Mouse (Mus musculus) embryonic facial prominence, embryonic 12.5 days (tissue): ENCODE results near the gene Sbk3. TPM values are rescaled to one million over a fixed set of nuclear protein-coding genes. Genes with fewer than 3 reads are reported as not detected.
A peak's percentile ranks its signal among the peaks of the same experiment; 100 is the strongest.

ENCODE experiments used
- ATAC-seq: fragments of 200-750 bp; cut with Nextera tagmentation; 2 replicates; pipeline ENCODE4 v1.8.0; 2017; ENCODE audit not compliant: insufficient number of reproducible peaks, insufficient read depth, low FRiP score, low TSS enrichment
- H3K27ac ChIP-seq: fragments of 300-500 bp; sonication (generic); 2 replicates; pipeline ENCODE4 v1.5.1; 2016; ENCODE audit warnings: mild to moderate bottlenecking
- H3K27me3 ChIP-seq: fragments of 300-500 bp; sonication (generic); 2 replicates; pipeline ENCODE4 v1.6.1; 2016; ENCODE audit warnings: mild to moderate bottlenecking, moderate library complexity
- H3K36me3 ChIP-seq: fragments of 300-500 bp; sonication (generic); 2 replicates; pipeline ENCODE4 v1.6.1; 2016; ENCODE audit warnings: mild to moderate bottlenecking
- H3K4me1 ChIP-seq: fragments of 300-500 bp; sonication (generic); 2 replicates; pipeline ENCODE4 v1.6.1; 2016
- H3K4me2 ChIP-seq: fragments of 300-500 bp; sonication (generic); replicated peaks from 2 replicates; pipeline ENCODE4 v1.6.1; 2016; ENCODE audit warnings: mild to moderate bottlenecking, moderate library complexity
- H3K4me3 ChIP-seq: fragments of 300-500 bp; sonication (generic); 2 replicates; pipeline ENCODE4 v1.5.1; 2016; ENCODE audit warnings: mild to moderate bottlenecking
- H3K9ac ChIP-seq: fragments of 300-500 bp; sonication (generic); 2 replicates; pipeline ENCODE4 v1.6.1; 2016; ENCODE audit warnings: mild to moderate bottlenecking, moderate library complexity
- H3K9me3 ChIP-seq: fragments of 300-500 bp; sonication (generic); 2 replicates; pipeline ENCODE4 v1.6.1; 2016; ENCODE audit warnings: mild to moderate bottlenecking, moderate library complexity
- WGBS: fragments of 180-500 bp; shearing (Covaris S2); methylation state at CpG from one replicate; pipeline ENCODE4 v1.1.7; 2016; 5-methylcytosine and 5-hydroxymethylcytosine counted together
- polyA plus RNA-seq: library from polyadenylated mRNA; unstranded; fragments of >200 nt; fragmentation: Nextera tagmentation; extraction: Ambion mirVana; gene quantifications from 2 replicates; pipeline ENCODE4 v1.2.1, GENCODE M21; 2016

Sbk3 gene
- polyA plus RNA-seq, 1 experiment from 2014 or later = 0.06 TPM

GRCm38 (mm10) chr7:4976832-4977231 is 5.9 kb upstream of the Sbk3 start:
- no peaks in the 10 kb centered on the region for H3K27me3 ChIP-seq
- WGBS = 91% methylated on average over 7 of the region's 7 CpGs
- no peak for ATAC-seq
- H3K36me3 ChIP-seq = no peaks in the 10 kb centered on the region
- no peak overlapping the region for H3K9ac ChIP-seq
- no peak overlapping the region for H3K4me3 ChIP-seq
- H3K27ac ChIP-seq = no peak overlapping the region
- no peaks in the 10 kb centered on the region for H3K4me1 ChIP-seq
- no peaks in the 10 kb centered on the region for H3K9me3 ChIP-seq
- no peak overlapping the region for H3K4me2 ChIP-seq

- WGBS = 60% methylated on average over 4 of the region's 4 CpGs
- ATAC-seq = no peak
- no peaks in the 10 kb centered on the region for H3K27me3 ChIP-seq
These were observed 4.5 kb upstream of the Sbk3 start for GRCm38 (mm10) chr7:4975455-4975854.

DNA sequence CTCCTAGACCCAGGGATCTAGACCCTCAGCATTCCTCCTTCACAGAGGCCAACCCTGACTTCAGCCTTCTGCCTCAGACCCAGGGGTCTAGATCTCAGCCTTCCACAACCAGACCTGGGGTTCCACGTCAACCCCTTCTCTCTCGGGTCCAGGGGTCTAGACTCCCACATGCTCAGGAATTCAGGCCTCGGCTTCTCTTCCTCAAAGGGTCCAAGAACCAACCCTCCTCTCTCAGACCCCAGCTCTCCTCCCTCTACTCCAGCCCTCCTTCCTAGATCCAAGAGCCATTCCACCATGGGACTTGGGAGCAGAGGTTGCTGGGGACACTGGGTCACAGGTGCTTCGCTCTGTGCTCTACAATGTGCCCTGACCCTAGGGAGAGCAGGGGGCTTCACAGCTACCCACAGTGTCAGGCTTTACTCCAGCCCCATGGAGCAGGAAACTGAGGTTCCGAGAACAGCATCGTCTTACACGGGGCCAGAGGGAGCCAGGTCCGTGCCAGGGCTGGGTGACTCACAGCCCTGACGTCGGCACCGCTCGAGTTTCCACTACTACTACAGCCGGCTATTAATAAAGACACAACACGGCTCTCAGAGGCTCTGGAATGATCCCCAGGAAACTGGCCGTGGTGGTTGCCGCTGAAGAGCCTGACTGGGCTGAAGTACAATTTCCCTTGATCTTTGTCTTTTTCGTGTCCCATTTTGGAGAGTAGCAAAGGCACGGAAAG is 1.5 kb upstream of the Sbk3 start:
- Histone ChIP-seq H3K9me3 (no peaks in the 10 kb centered on the region), H3K4me1 (no peaks in the 10 kb centered on the region), H3K27ac (no peak overlapping the region), H3K36me3 (no peaks in the 10 kb centered on the region), H3K27me3 (no peaks in the 10 kb centered on the region), H3K4me2 (no peak overlapping the region), H3K9ac (no peak overlapping the region), H3K4me3 (no peak overlapping the region)
- ATAC-seq = no peak
- WGBS = 66% methylated on average over 18 of the region's 18 CpGs

More at GRCm38 (mm10) chr7:4975455-4975854, 4.5 kb upstream of the Sbk3 start:
- Histone ChIP-seq H3K27ac (no peak overlapping the region), H3K4me1 (no peaks in the 10 kb centered on the region), H3K4me3 (no peak overlapping the region), H3K9ac (no peak overlapping the region), H3K36me3 (no peaks in the 10 kb centered on the region), H3K4me2 (no peak overlapping the region), H3K9me3 (no peaks in the 10 kb centered on the region)

DNA sequence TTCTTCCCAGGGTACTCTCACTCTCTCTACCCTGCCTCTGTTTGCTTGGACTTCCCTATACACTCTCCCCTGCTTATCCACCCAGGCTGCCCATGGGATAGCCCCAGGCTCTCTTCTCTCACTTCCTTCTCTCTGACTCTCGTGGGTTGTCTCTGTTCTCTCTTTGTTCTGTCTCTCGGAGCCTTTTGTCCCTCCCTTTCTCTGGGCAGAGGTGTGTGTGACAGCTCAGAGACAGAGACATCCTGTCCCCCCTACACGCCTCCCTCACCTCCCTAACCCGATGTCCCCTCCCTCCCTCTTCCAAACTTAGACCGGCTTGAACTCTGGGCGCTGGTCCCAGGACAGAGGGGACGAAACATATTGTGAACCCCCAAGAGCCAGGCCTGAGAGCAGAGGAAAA is 742 bp upstream of the Sbk3 start:
- ATAC-seq = no peak
- H3K4me1 ChIP-seq = no peaks in the 10 kb centered on the region
- no peak overlapping the region for H3K4me3 ChIP-seq
- WGBS = 23% methylated on average over 7 of the region's 7 CpGs
- no peaks in the 10 kb centered on the region for H3K27me3 ChIP-seq
- no peak overlapping the region for H3K4me2 ChIP-seq
- no peaks in the 10 kb centered on the region for H3K36me3 ChIP-seq
- H3K9ac ChIP-seq = no peak overlapping the region
- no peaks in the 10 kb centered on the region for H3K9me3 ChIP-seq
- no peak overlapping the region for H3K27ac ChIP-seq

- Histone ChIP-seq H3K9ac (no peak overlapping the region), H3K4me1 (no peaks in the 10 kb centered on the region), H3K27ac (no peak overlapping the region), H3K36me3 (no peaks in the 10 kb centered on the region), H3K4me3 (no peak overlapping the region), H3K9me3 (no peaks in the 10 kb centered on the region), H3K4me2 (no peak overlapping the region), H3K27me3 (no peaks in the 10 kb centered on the region)
- 82% methylated on average over 5 of the region's 5 CpGs for WGBS
- no peak for ATAC-seq
These were observed 6.0 kb downstream of the Sbk3 start for GRCm38 (mm10) chr7:4964988-4965387.

DNA sequence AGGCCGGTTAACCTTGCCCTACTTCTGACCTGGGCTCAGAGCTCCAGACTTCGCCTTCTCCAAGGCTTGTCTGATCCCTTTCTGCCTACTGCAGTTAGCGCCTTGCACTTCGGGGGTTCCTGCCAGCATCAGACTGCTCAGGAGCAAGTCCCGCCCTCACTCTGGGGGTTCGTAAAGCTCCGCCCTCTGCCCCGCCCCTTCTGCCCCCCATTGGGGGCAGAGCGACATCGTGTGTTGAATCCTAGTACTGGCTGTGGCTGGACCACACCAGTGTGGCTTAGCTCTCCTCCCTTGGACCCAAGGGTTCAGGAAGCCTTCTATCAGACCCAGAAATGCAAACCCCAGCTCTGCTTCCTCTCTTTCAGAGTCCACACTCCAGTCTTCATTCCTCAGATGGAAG is 6.7 kb downstream of the Sbk3 start, which contains the start of gene Sbk2:
TSS of gene Sbk2 (minus strand) at position 135 of the 400 bp plus-strand sequence.
- no peaks in the 10 kb centered on the region for H3K4me1 ChIP-seq
- no peaks in the 10 kb centered on the region for H3K36me3 ChIP-seq
- H3K27ac ChIP-seq = no peak within 1 kb of the TSS
- H3K9ac ChIP-seq = no peak within 1 kb of the TSS
- H3K4me2 ChIP-seq = peak within 1 kb of the TSS; percentile 10; the same call in 1 of the 2 replicates
- no peak within 1 kb of the TSS for H3K4me3 ChIP-seq
- H3K9me3 ChIP-seq = no peaks in the 10 kb centered on the region
- H3K27me3 ChIP-seq = no peaks in the 10 kb centered on the region
- 5% methylated on average over 10 of the region's 10 CpGs for WGBS
- peak; percentile 62 for ATAC-seq

DNA sequence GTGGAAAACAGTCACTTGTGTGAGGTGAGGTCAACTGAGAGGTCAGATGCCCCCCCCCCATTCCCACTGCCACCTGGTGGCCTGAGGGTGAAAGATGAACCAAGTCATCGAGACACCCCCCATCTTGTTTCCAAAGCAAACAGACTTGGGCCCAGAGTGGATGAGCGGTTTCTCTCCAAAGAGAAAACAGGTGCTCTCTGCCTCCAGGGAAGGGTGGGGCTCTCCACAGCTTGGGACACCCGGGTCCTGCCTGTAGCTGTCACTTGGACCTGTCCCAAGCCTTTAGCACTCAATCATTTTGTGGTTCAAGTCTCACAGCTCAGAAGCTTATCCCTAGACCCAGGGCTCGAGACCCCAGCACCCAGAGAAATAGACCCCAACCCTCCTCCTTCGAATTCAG is 7.4 kb downstream of the Sbk3 start:
- H3K9me3 ChIP-seq = no peaks in the 10 kb centered on the region
- no peak overlapping the region for H3K4me3 ChIP-seq
- H3K4me1 ChIP-seq = no peaks in the 10 kb centered on the region
- no peak overlapping the region for H3K9ac ChIP-seq
- no peaks in the 10 kb centered on the region for H3K27me3 ChIP-seq
- no peak overlapping the region for H3K4me2 ChIP-seq
- H3K36me3 ChIP-seq = no peaks in the 10 kb centered on the region
- WGBS = 70% methylated on average over 5 of the region's 5 CpGs
- no peak for ATAC-seq
- no peak overlapping the region for H3K27ac ChIP-seq

DNA sequence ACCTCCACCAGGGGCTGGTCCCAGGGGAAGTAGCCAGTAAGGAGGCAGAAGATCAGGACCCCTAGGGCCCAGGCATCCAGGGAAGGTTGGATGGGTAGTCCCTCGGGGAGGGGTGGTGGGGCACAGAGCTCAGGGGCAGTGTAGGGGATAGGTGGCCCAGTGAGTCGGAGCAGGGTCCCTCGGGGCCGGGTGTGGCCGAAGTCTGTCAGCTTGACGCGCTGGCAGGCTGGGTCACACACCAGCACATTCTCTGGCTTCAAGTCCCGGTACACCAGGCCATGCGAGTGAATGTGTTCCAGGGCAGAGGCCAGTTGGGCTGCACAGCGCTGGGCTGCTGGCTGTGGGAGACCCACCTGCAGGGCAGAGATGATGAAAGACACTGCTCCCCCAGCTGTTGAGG is 13.6 kb downstream of the Sbk3 start:
- WGBS = 74% methylated on average over 10 of the region's 10 CpGs
- Histone ChIP-seq H3K36me3 (no peaks in the 10 kb centered on the region), H3K4me1 (no peaks in the 10 kb centered on the region), H3K4me3 (no peak overlapping the region), H3K9me3 (no peaks in the 10 kb centered on the region), H3K27ac (no peak overlapping the region), H3K27me3 (no peaks in the 10 kb centered on the region), H3K9ac (no peak overlapping the region), H3K4me2 (no peak overlapping the region)
- no peak for ATAC-seq

GRCm38 (mm10) chr7:4953815-4954445 is 17.0 kb downstream of the Sbk3 start:
- Histone ChIP-seq H3K27me3 (no peaks in the 10 kb centered on the region), H3K9me3 (no peaks in the 10 kb centered on the region), H3K9ac (no peak overlapping the region), H3K4me2 (no peak overlapping the region), H3K36me3 (no peaks in the 10 kb centered on the region), H3K4me1 (no peaks in the 10 kb centered on the region), H3K4me3 (no peak overlapping the region), H3K27ac (no peak overlapping the region)
- no peak for ATAC-seq
- WGBS = 29% methylated on average over 10 of the region's 10 CpGs

DNA sequence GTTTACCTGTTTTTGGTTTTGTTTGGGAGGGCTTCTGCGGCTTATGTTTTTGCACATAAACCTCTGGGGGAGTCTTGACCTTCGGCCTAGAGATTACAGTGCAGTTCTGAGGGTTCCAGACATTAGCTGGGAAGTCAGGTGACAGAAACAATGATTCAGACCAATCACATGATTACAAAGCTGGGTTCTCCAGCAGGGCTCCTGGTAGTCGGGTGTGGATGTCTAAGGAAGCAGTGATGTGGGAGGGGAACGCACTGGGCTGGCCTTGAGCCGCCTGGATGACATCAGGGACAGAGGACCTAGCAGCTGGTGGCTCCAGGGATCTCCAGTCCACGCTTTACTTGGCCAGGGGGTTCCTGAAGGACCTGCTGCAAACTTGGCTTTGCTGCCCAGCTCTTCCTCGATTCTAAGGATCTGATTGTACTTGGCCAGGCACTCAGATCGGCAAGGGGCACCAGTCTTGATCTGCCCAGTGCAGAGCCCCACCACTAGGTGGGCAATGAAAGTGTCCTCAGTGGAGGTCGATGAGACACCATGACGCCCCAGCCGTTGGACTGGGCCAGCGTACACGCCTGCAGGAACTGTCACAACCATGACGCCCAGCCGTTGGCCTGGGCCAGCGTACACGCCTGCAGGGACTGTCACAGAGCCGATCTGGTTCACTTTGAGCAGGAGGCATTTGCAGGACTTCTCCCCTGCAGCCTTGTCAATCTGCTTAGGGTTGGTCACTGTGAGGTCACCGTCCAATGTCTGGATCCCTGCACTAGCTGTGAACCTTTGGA is 20.2 kb downstream of the Sbk3 start:
- Histone ChIP-seq H3K27ac (no peak overlapping the region), H3K9ac (no peak overlapping the region), H3K36me3 (no peaks in the 10 kb centered on the region), H3K4me3 (no peak overlapping the region), H3K9me3 (no peaks in the 10 kb centered on the region), H3K27me3 (no peaks in the 10 kb centered on the region), H3K4me1 (peaks cover 3% of the 10 kb centered on the region; the same call in 1 of the 2 replicates), H3K4me2 (no peak overlapping the region)
- 83% methylated on average over 19 of the region's 19 CpGs for WGBS
- no peak for ATAC-seq

DNA sequence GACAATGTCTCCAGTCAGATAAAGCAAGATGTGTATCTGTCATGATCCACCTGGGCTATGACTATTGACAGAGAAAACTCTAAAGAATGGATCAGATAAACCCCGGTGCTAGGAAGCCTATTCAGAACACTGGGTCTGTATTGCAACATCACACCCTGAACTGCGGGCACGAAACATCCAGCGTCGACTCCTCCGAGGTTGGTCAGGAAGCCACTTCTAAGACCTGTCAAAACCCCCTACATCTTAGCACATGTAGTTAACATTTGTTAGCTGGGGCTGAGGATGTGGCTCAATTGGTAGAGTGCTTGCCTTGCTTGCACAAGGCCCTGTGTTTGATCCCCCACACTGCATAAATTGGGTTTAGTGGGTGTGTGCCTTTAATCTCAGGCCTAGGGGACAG is 22.6 kb downstream of the Sbk3 start:
- WGBS = 77% methylated on average over 6 of the region's 6 CpGs
- H3K4me3 ChIP-seq = no peak overlapping the region
- no peak overlapping the region for H3K27ac ChIP-seq

GRCm38 (mm10) chr7:4947855-4948254 is 23.1 kb downstream of the Sbk3 start:
- no peaks in the 10 kb centered on the region for H3K9me3 ChIP-seq
- H3K27ac ChIP-seq = no peak overlapping the region
- peaks cover 3% of the 10 kb centered on the region; the same call in 1 of the 2 replicates for H3K4me1 ChIP-seq
- no peak for ATAC-seq
- 15% methylated on average over 2 of the region's 2 CpGs for WGBS
- H3K27me3 ChIP-seq = no peaks in the 10 kb centered on the region
- H3K36me3 ChIP-seq = no peaks in the 10 kb centered on the region
- H3K9ac ChIP-seq = no peak overlapping the region
- H3K4me3 ChIP-seq = no peak overlapping the region
- no peak overlapping the region for H3K4me2 ChIP-seq

More for the DNA sequence above, 22.6 kb downstream of the Sbk3 start:
- Histone ChIP-seq H3K4me1 (peaks cover 3% of the 10 kb centered on the region; the same call in 1 of the 2 replicates), H3K4me2 (no peak overlapping the region), H3K27me3 (no peaks in the 10 kb centered on the region), H3K9ac (no peak overlapping the region), H3K36me3 (no peaks in the 10 kb centered on the region), H3K9me3 (no peaks in the 10 kb centered on the region)
- no peak for ATAC-seq
